Mouse (Mus musculus): ENCODE data around the gene Pdik1l.

The Pdik1l gene

DNA sequence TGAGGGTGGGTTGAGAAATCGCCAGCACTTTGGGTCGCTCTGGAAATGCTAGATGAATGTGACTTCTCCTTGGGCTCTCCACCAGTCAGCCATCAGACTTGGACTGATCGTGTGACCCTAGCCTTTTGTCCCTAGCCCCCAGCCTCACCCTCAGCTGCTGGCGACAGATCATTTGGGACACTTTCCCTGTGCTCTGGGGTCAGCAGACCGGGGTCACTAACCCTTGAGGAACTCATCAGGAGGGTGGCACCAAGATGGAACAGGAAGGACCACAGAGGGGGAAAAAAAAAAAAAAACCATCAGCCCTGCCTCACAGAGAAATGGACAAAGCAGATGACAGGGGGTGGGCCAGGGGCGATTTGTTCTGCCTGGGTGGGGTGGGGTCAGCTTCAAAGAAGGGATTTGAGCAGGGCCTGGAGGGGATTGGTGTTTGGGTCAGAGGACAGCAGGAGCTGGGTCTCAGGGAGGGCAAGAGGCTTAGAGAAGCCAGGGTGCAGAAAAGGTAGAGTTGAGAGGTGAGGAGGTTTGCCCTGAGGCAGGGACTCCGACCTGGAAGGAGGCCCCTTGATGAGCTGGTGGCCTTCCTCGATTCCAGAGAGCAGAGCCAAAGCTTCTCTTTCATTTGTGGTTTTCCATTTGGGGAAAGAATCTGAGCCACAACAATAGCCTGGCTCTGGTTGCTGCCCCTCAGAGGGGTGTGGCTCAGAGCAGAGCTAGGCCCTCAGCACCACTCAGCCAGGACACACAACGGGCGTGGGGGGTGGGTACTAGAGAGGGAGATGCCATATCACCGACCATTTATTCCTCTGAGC is 30.3 kb downstream of the Pdik1l start:
- in situ Hi-C loops (cut with MboI, MseI), result no loop called here

DNA sequence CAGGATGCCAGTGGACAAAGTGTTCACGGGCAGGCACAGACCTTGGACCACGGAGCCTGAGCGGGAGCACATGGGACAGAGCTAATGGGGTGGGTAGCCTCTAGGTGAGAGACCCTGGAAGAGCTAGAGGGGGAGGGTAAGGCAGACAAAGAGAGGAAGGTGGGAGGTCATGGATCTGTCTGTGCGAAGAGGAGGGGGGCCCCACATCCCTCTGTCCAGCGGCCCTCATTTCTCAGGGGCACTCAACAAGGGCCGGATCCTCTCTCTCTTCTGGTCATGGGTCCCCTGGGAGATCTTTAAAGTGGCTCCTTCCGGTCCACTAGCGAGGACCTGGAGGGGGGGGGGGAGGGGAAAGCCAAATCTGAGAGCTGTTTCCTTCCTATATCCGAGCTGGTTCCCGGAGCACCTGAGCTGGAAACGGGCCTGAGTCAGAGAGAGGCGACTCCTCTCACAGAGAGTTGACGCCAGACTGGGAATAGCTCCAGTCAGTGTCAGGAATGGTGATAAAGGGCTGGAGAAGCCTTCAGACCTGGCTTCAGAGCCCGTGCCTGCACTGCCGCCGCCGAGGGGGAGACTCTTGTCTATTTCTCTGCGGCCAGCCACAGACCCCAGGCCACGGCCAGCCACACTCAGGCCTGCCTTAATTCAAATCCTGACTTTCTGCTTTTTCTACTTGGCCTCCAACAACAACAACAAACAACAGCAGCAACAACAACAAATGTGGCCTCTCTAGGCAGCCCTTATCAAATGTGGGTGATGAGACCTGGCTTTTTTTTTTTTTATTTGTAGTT is 31.1 kb downstream of the Pdik1l start:
- in situ Hi-C loops (cut with MboI, MseI), result no loop called here

DNA sequence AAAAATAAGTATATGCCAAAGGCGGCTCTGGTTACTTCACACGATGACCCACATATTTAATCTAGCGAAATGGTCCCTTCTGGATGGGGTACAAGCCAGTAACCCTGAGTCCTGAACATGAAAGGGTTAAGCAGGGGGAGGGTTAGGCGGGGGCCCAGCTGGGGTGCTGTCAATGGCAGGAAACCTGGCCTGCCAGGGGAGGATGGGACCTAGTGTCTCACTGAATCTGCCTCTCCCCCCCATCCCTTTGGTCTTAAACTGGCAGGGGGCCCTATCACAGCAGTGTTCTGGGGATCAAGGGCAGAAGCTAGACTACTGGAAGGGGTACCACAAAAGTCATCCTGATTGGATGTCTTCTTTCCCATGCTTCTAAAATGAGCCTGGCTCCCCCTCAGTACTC is 31.8 kb downstream of the Pdik1l start:
- in situ Hi-C loops (cut with MboI, MseI), result no loop called here

DNA sequence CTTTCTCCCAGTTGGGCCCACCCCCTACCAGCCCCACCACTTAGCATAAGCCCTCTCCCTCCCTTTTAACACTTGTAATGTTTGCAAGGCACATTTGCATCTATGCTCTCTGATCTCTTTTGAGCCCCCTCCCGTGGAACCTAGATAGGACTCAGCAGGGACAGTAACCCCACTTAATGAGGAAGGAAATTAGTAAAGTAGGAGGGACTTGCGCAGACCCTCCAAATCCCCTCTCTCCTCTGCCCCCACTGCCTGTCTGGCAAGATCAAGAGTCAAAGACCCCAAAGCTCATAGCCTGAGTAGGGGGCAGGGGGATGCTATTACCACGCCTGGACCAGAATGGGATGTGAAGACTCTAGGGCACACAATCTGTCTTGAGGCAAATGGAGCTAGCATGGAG is 32.9 kb downstream of the Pdik1l start:
- in situ Hi-C loops (cut with MboI, MseI), result no loop called here

DNA sequence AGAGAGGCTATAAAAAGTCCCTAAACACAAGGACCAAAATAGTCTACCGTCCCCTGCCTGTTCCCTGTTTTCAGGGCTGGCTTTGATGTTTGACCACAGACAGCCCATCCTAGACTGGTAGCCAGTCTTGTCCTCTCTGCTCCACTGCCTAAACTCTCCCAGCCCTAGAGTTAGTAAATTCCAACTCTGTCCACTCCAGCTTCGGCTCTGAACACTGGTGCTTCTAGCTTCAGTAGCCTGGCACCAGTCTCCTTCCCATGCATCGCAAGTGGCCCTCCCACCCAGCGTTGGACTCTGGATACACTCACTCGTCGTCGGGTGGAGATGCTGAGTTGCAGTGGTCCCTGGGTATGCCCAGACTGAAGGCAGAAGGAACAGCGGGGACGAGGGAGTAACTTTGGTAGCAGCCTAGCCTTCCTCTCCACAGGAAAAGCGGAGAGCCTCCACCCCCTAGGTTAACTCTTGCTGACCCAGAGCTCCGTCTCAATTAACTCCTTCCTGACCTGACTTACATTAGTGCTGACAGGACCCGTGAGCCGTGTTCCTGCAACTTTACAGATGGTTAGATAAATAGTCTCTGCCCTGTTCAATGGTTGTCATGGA is 33.9 kb downstream of the Pdik1l start, which contains the start of gene Grrp1:
TSS of gene Grrp1 (minus strand) at position 385 of the 603 bp plus-strand sequence.
- in situ Hi-C loops (cut with MboI, MseI), result no loop called here

DNA sequence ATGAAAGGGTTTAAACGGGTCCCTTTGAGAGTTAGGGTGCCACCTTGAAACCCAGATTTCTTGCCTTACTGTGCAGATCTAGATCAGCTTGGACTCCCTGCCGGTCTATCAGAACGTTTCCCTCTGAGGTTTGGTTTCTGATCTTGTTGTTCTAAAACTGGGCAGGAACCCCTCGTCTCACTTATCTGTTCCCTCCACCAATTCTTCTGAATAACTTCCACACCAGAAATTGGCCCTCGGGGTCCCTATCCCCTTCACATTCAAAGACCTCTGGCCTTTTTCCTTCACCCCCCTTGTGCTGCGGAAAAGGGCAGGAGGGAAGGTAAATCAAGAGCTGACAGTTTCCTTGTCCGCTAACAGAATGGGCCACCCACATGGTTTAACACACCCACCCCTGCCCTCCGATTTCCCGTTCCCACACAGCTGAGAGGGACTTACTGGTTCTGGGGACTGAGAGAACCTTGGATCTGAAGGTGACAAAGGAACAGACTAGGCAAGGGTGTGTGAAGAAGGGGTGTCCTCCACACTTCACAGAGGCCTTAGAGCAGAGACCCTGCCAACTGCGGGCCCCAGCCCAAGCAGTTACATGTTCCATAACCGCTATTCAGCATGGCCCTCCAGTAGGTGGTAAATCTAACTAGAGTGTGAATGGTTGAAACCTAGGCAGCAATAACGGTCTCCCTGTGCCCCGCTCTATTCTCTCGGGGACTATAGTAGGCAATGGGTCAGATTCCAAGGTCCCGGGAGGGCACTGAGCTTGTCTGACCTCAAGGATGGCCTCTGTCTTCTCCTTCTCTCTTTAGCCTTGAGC is 34.6 kb downstream of the Pdik1l start:
- in situ Hi-C loops (cut with MboI, MseI), result no loop called here

DNA sequence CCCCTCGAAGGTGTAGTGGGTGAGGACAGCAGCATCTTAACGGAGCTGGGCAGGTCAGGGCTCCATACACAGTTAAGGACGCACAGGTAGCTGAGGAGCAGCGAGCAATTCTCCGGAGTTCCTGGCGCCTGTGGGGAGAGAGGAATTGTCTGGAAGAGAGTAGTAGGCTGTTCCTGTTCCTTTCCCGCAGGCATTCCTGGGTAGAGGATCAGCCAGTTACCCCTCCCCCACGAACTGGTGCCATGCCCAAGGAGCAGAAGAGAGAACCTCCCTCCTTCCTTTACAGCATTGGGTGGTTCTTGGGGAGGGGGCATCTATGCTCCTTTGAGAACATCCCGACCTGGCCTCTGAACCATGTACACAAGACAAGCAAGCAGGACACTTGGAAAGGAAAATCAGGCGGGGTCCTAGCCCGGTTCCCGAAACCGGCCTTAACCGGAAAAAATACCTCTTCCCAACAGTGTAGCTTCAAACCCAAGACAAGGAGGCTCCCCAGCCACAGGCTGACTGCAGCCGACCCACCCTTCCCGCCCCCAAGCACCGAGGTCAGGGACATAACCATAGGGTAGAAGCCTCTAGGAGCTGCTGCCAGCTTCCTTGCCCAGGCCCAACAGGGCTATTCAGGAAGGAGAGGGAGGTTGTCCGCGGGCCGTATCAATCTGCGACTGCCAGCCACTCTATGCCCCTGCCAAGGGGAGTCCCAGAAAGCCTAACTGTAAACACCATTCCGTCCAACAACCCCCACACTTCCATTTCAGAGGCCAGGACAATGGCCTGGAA is 35.4 kb downstream of the Pdik1l start:
- in situ Hi-C loops (cut with MboI, MseI), result no loop called here

DNA sequence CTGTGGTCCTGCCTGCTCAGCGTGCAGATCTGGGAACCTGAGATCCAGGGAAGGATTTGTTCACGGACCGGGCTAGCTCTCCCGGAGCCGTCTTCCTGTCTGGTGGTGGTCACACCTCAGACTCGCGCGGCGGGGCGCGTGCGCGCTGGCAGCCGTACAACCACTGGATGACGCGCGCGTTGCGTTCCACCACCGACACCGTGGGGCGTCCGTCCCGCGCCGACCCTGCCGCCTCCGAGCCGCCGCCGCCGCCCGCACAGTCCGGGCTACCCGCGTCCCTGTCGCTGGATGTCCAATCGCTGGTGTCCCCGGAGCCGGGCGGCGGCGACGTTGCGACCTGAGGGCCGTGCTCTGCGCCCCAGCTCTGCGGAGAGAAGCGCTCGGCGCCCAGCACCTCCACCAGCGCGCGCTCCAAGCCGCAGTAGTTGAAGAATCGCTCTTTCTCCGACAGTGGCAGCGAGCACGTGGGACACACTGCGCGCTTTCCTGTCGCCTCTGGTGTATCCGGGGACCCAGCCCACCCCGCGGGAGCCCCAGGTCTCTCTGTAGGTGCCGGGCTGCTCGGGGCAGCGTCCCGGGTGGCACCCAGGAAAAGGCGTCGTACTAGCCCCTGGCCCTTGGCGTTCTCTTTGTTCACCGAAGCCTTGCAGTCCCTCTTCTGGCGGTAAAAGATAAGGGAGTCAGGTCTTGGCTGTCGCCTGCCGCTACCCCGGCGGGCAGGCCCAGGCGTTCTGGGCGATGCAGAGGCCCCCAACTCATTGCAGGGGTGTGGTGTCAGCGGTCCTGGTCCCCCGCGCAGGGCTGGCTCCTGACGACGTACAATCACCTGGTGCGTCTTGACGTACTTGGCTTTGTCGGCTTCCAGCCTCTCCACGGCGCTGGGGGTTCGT is 36.2 kb downstream of the Pdik1l start:
- in situ Hi-C loops (cut with MboI, MseI), result no loop called here

DNA sequence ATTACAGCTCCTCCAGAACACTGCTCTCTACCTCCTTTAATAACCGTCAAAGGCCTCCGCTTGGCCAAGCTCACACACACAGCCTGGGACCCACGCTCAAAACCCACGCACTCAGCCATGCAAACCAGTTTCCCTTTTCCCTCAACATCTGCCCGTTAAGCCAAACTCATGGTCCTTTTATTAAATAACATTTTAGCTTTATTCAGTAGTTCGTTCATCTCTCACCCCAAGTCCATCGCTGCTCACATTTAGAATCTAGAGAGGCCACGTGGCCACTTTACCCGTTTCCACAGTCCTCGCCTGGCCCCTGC is 36.8 kb downstream of the Pdik1l start:
- in situ Hi-C loops (cut with MboI, MseI), result no loop called here

DNA sequence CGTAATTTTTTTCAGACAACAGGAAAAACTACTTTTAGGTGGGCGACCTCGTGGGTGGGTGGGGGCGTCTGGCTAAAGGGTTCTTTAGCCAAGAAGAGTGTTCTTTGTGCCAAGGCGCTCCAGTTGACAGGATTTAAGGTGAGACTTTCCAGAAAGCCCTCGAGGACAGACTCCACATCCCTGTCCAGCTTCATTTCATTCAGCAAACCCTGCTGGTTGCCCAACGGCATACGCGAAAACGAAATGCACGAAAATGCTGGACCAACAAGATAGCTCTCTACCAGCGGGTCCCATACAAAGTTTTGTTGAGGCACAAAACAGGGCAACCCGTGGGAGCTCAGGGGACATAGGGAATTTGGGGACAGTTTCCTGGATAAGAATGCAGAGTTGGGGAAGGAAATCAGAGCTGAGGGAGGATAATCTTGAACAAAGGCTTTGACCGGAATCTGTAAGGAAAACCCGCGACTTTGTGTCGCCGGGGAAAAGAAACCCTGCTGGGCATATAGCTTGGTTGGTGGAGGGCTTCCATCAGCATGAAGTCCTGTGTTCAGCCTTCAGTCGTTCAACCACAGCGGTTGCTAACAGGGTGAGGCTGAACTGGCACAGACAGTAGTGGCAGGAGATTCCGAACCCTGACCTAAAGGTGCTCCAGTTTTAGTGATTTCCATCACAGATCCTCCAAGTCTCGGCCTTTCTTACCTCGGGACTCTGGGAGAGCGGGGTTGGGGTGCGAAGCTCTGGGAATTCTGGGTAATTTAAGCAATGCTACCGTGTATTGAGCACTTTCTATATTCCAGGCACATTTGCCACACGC is 37.4 kb downstream of the Pdik1l start:
- in situ Hi-C loops (cut with MboI, MseI), result no loop called here

DNA sequence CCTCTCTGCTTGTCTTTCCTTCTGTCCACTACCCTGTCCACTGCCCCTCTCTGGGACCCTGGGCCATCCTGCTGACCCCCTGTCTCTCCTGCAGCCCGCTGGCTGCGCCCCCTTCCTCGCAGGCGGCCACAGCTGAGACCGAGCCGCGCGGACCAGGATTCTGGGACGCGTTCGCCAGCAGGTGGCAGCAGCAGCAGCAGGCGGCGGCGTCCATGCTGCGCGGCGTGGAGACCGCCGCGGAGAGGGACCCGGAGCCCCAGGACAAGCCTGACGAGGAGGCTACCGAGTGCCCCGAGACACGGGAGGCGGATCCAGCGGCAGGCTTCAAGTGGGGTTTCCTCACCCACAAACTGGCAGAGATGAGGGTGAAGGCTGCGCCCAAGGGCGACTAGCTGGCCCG is 38.0 kb downstream of the Pdik1l start:
- in situ Hi-C loops (cut with MboI, MseI), result no loop called here

DNA sequence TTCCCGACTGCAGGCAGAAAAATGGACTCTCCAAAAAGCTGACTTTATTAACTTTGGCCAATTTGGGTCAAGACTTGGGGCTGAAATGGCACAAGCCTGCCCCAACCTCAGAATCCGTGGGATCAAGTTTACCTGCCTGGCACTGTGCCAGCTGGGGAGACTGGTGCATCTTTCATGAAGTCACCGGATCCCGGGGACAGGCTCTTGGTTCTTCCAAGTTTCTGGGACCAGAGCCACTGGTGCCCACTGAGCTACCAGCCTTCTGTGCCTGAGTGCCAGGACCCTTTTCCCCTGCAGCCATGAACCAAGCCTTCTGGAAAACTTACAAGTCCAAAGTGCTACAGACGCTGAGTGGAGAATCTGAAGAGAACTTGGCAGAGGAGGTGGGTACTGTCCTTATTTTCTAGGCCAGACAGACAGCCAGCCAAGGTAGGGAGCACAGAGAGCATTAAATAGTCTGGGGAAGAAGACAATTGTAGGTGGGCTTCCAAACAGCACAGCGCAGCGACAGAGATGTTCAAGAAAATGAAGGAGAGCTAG is 40.9 kb downstream of the Pdik1l start, which contains the start of gene Gm30191:
TSS of gene Gm30191 (plus strand) at position 217 of the 540 bp plus-strand sequence.
- in situ Hi-C loops (cut with MboI, MseI), result no loop called here

DNA sequence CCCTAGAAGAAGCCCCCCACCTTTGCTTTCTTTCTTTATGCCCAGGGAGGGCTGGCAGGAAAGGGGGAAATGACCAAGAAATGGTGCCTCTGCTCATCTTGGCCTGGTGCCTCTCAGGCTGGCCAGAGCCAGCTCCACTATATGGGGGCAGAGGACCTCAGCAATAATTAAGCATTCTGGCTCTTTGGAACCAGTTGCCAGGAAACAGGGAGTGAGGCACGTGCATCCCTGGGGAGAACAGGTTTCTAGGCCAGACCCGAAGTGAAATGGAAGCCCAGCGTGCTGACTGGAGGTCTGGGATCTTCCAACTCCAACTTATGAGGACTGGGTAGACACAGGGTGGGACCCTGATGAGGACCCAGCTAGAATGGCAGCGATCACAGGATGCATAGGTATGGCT is 41.4 kb downstream of the Pdik1l start:
- in situ Hi-C loops (cut with MboI, MseI), result no loop called here

DNA sequence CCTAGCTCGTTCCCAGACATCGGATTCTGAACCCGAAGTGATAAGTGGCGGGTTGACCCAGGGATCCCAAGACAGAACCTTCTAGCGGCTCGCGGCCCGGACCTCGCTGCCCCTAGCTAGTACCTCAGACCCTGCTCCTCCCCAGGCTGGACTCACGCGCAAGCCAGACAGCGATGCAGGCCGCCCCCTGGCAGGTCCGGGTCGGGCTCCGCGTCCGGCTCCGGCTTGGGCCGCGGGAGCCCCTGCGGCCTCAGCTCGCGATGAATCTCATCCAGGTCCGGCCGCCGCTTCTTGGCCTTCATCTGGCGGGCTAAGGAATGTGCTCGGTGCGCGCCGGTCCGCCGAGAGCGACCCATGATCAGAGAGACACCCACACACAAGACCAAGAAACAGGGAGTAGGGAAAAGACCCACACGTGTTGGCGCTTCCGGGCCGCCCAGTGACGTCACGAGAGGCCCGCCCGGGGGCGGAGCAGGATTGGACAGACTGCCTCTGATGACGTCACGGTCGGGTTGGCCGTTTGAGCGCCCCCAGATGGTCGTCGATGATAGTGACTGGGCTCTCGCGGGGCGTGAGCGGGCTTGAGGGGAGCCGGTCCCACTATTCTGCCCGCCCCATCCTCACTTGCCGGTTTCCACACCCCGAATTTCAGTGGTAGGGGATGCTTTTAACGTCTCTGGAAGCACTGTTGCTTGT is 42.4 kb downstream of the Pdik1l start, which contains the start of gene Zfp593:
TSS of gene Zfp593 (minus strand) at position 445 of the 696 bp plus-strand sequence.
- in situ Hi-C loops (cut with MboI, MseI), result no loop called here

DNA sequence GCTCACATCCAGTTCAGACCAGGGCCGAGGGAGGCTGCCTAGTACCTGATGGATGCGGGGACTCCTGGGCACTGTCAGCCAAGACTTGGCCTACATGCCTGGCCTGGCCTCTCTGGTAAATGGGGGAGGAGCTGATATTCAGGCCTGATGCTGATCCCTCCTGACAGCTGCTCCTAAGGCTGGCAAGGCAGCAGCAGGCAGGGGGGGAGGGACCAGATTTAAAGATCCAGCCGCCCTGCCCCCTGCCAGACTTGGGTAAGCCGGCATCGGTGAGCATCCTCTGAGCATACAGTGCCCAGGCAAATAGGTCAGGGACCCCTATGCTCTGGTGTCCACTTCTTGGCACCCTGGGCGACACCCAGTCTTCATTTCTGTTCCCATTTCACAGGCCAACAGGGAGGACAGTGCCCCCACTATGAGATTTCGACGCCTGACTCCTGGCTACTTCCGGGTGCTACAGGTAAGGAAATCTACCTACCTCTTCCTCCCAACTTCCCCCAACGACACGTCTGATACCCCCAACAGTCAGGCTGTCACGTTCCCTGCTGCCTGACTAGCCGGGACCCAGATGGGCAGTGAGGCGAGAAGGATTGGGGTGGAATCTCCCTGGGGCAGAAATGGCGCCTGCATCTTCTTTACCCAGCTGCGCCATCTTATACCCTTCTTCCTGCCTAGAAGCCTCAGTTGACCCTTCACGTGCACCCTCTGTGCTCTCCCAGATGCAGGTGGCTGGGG is 44.0 kb downstream of the Pdik1l start, which contains the start of gene E130218I03Rik:
TSS of gene E130218I03Rik (plus strand) at position 147 of the 735 bp plus-strand sequence.
- in situ Hi-C loops (cut with MboI, MseI), result no loop called here

DNA sequence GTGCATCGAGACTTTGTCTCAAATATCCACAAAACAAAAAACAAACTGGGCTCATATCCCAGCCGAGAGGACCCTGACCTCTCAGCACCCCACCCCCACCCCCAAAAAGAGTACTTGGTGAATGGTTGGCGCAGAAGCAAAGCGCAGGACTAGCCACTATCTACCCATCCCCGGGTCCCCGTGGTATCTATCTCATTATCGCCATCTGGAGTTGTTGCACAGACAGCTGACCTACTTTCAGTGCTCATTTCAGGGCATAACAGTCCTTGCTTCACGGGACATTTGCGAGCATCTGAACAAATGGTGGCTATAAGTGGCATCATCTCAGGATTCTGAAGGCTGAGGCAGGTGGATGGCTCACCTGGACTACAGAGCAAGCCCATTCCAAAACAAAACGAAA is 49.0 kb downstream of the Pdik1l start:
- in situ Hi-C loops (cut with MboI, MseI), result no loop called here

DNA sequence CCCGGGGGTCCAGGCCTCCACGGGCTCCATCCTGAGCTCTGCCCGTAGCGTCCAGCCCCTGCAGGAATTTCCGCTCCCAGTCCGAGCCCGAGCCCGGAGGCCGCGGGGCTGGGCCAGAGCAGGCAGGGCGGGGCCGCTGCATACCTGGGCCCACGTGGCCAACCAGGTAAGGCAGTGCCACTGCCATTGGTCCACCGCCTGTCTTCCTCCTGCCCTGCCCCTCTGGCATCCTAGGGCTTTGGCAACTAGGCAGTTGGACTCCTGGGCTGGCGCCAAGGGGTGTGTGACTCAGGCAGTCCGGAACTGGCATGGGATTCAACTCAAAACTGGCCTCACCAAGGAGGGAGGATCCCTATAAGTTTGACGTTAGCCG is 49.4 kb downstream of the Pdik1l start, which contains the start of gene Cnksr1:
TSS of gene Cnksr1 (minus strand) at position 121 of the 373 bp plus-strand sequence.
- in situ Hi-C loops (cut with MboI, MseI), result no loop called here

Measured in T-helper 2 cell (primary cell).